Mouse (Mus musculus) erythroblast, embryonic 14.5 days (primary cell): Measurements from ENCODE around the gene Zfp428. TPM values are rescaled to one million over a fixed set of nuclear protein-coding genes. Genes with fewer than 3 reads are reported as not detected.

Source experiments
- H3K27me3 ChIP-seq: 2 replicates; pipeline ENCODE4 v1.6.1; 2012; ENCODE audit warnings: inconsistent platforms; ENCODE audit not compliant: control insufficient read depth
- H3K36me3 ChIP-seq: 2 replicates; pipeline ENCODE4 v1.6.1; 2012; ENCODE audit warnings: mild to moderate bottlenecking, inconsistent platforms; ENCODE audit not compliant: control insufficient read depth
- H3K4me1 ChIP-seq: 2 replicates; pipeline ENCODE4 v1.6.1; 2012; ENCODE audit warnings: inconsistent platforms; ENCODE audit not compliant: control insufficient read depth
- H3K4me3 ChIP-seq: replicated peaks from 2 replicates; pipeline ENCODE3; 2012; ENCODE audit warnings: moderate library complexity, mild to moderate bottlenecking, inconsistent platforms
- H3K9me3 ChIP-seq: 2 replicates; pipeline ENCODE4 v1.6.1; 2012; ENCODE audit warnings: low read length, inconsistent platforms, mixed read lengths; ENCODE audit not compliant: control insufficient read depth
- GATA1 ChIP-seq: IDR thresholded peaks from 2 replicates; pipeline ENCODE4 v1.6.1; 2012; ENCODE audit warnings: low read length, inconsistent platforms, mixed read lengths
- TAL1 ChIP-seq: IDR thresholded peaks from 3 replicates; pipeline ENCODE4 v1.6.1; 2012; ENCODE audit warnings: low read length, inconsistent platforms, mixed read lengths
- polyA plus RNA-seq: library from polyadenylated mRNA; stranded (reverse); fragments of >175 nt; gene quantifications from 2 replicates; pipeline ENCODE4 v1.2.3, GENCODE M21; 2012

Zfp428 gene
- polyA plus RNA-seq, 1 experiment = 0.55 TPM

DNA sequence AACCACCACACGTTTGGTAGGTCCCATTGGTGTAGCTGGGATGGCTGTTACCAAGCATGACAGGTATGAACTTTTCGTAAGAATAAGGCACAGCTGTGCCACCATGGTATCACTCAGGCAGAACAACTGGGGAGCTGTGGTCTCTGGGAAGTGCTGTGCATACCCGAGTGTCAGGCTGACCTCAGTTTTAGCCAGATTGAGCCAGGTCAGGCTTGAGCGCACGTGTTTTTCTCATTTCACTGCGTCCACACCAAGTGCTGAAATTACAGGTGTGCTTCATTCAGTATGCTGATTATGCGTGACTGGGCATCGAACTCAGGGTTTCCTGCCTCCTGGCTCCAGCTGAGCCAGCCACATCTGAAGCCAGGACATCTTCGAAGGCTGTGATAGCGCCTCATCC is 49.0 kb downstream of the Zfp428 start:
- TF ChIP-seq TAL1 (no peak), GATA1 (no peak)
- H3K36me3 ChIP-seq = peaks cover 88% of the 10 kb centered on the region
- H3K4me1 ChIP-seq = no peaks in the 10 kb centered on the region; the same call in 1 of the 2 replicates
- no peaks in the 10 kb centered on the region for H3K27me3 ChIP-seq
- H3K4me3 ChIP-seq = no peak overlapping the region
- H3K9me3 ChIP-seq = no peaks in the 10 kb centered on the region

DNA sequence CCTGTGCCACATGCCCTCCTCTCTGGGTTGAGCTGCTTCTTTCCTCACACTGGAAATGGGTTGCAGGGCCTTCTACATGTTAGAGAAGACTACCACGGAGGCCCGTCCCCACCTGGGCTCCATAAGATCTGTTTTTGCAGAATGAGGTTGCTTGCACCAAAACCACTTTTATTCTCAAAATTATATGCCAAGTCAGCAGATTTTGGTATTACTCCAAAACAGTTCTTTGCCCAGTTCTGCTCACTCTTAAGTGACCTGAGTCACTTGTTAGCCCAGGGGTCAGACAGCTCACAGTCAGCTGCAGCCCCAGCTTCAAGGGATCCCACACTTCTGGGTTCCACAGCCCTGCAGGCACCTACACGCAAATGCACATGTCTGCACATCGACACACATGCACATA is 54.6 kb downstream of the Zfp428 start:
- peaks cover 88% of the 10 kb centered on the region for H3K36me3 ChIP-seq
- no peaks in the 10 kb centered on the region for H3K27me3 ChIP-seq

DNA sequence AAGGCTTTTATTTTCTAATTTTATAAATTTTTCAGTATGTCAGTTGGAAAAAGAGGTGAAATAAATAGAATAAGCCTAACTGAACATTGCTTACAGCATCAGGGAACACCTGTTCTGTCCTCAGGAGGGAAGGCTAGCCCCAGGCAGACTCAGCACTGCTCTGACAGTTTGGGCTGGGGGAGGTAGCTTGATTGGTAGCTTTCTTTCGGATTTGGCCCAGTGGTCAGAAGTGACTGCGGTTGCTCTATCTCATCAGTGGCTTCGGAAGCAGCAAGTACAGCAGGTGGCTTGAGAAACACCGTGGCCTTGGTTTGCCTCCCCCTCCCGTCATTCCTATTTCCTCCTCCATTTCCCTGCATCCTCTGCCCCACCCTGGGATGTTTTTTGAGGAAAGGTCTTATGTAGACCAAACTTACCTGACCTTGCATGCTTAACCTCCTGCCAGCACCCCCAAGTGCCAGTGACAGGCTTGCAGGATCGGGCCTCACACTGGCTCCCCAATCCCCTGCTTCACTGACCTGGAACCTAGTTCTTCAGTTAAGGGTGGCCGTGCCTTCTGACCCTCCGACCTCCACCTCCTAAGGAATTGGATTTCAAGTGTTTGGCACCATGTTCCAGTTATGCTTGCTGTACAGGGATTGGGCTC is 56.5 kb downstream of the Zfp428 start:
- H3K27me3 ChIP-seq = no peaks in the 10 kb centered on the region
- H3K9me3 ChIP-seq = no peaks in the 10 kb centered on the region
- TF ChIP-seq TAL1 (no peak), GATA1 (no peak)
- H3K36me3 ChIP-seq = peaks cover 95% of the 10 kb centered on the region
- no peak overlapping the region for H3K4me3 ChIP-seq
- H3K4me1 ChIP-seq = no peaks in the 10 kb centered on the region; the same call in 1 of the 2 replicates

More for the DNA sequence above, 54.6 kb downstream of the Zfp428 start:
- no peak for TF ChIP-seq GATA1
- TF ChIP-seq TAL1 = no peak
- Histone ChIP-seq H3K9me3 (no peaks in the 10 kb centered on the region), H3K4me1 (no peaks in the 10 kb centered on the region; the same call in 1 of the 2 replicates), H3K4me3 (no peak overlapping the region)

DNA sequence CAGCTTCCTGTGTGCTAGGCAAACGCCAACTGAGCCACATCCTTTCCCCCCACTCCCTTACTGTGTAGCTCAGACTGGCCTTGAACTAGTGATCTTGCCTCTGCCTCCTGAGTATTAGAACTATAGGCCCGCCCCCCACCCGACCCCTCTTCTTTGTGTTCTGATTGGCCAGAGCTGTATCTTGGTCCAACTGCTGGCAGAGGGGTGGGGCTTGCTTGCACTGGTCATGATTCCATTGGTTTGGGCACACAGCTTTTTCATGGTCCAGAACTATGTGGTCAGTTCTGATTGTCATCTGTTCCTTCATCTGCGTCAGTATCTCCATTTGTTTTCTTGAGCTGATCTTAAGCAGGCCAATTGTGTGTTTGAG is 57.0 kb downstream of the Zfp428 start:
- Histone ChIP-seq H3K9me3 (no peaks in the 10 kb centered on the region), H3K36me3 (peaks cover 96% of the 10 kb centered on the region), H3K27me3 (no peaks in the 10 kb centered on the region), H3K4me3 (no peak overlapping the region), H3K4me1 (no peaks in the 10 kb centered on the region; the same call in 1 of the 2 replicates)
- TF ChIP-seq TAL1 (no peak), GATA1 (no peak)

DNA sequence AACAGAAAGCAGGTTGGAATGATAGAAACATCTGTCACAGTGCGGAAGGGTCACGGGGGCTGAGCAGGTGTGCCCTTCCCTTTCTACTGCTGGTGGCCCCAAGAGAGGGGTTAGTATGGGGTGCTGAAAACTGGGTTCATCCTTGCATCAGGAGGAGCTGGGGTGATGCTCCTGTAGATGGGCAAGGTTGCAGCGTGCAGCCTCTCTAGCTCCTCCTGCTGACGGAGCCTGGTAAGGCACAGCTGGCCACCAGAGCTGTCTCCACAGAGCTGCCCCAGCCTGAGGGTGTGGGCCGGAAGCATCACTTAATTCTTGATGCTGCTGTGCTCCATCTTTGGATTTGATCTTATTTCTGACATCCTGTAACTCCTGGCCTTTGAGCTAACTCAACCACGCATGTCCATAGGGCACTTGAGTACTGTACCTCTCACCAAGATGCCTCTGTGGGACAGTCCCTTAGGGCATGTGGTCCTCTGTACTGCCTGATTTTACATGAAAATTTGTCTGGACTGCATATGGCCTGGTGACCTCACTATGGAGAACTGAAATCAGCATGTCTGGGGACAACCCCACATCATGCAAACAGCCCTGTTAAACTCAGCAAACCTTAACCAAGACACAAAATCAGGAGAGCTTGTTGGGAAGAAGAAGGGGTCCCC is 57.9 kb downstream of the Zfp428 start:
- Histone ChIP-seq H3K4me3 (no peak overlapping the region), H3K27me3 (no peaks in the 10 kb centered on the region), H3K4me1 (no peaks in the 10 kb centered on the region; the same call in 1 of the 2 replicates), H3K36me3 (peaks cover 92% of the 10 kb centered on the region), H3K9me3 (no peaks in the 10 kb centered on the region)
- TF ChIP-seq GATA1 = no peak

Other genes with a start within 250 kb of the Zfp428 start
- gene Zfp93, start 236.6 kb upstream of the Zfp428 start, polyA plus RNA-seq = not detected in 2 replicates
- gene Zfp61, start 205.8 kb upstream of the Zfp428 start, polyA plus RNA-seq = 0.12 TPM in 1 of 2 replicates, not detected in the other
- 0.07 TPM in 1 of 2 replicates, not detected in the other for gene Zfp94, start 190.3 kb upstream of the Zfp428 start, polyA plus RNA-seq
- not detected in 2 replicates for gene Tescl, start 173.1 kb upstream of the Zfp428 start, polyA plus RNA-seq
- 0.02 TPM in 1 of 2 replicates, not detected in the other for gene Lypd5, start 157.8 kb upstream of the Zfp428 start, polyA plus RNA-seq
- gene Kcnn4, start 136.7 kb upstream of the Zfp428 start, polyA plus RNA-seq = 56.1 and 61.3 TPM in 2 replicates
- 16.4 and 18.4 TPM in 2 replicates for gene Smg9, start 107.4 kb upstream of the Zfp428 start, polyA plus RNA-seq
- not detected in 2 replicates for gene Irgc1, start 54.7 kb upstream of the Zfp428 start, polyA plus RNA-seq
- 0.08 and 0.17 TPM in 2 replicates for gene Plaur, start 44.5 kb upstream of the Zfp428 start, polyA plus RNA-seq
- gene Cadm4, start 25.0 kb upstream of the Zfp428 start, polyA plus RNA-seq = 0.01 TPM in 1 of 2 replicates, not detected in the other
- not detected in 2 replicates for gene AC161166.1, start 5.4 kb downstream of the Zfp428 start, polyA plus RNA-seq
- 0.18 and 0.20 TPM in 2 replicates for gene Irgq, start 23.7 kb downstream of the Zfp428 start, polyA plus RNA-seq
- not detected in 2 replicates for gene Pinlyp, start 39.1 kb downstream of the Zfp428 start, polyA plus RNA-seq
- gene Xrcc1, start 39.3 kb downstream of the Zfp428 start, polyA plus RNA-seq = 32.1 and 34.8 TPM in 2 replicates
- gene Ethe1, start 80.5 kb downstream of the Zfp428 start, polyA plus RNA-seq = 1.8 and 1.9 TPM in 2 replicates
- gene Zfp575, start 80.6 kb downstream of the Zfp428 start, polyA plus RNA-seq = 0.08 TPM in 1 of 2 replicates, not detected in the other
- 0.03 and 0.09 TPM in 2 replicates for gene Phldb3, start 103.8 kb downstream of the Zfp428 start, polyA plus RNA-seq
- gene Lypd3, start 129.5 kb downstream of the Zfp428 start, polyA plus RNA-seq = not detected in 2 replicates
- not detected in 2 replicates for gene Tex101, start 169.7 kb downstream of the Zfp428 start, polyA plus RNA-seq
- gene BC049730, start 202.2 kb downstream of the Zfp428 start, polyA plus RNA-seq = 0.24 and 0.66 TPM in 2 replicates
- gene Gm4763, start 219.9 kb downstream of the Zfp428 start, polyA plus RNA-seq = not detected in 2 replicates